Mouse (Mus musculus): Measurements from ENCODE around the gene 0610030E20Rik. TPM values are rescaled to one million over a fixed set of nuclear protein-coding genes. Genes with fewer than 3 reads are reported as not detected.

The 0610030E20Rik gene
- total and polyA plus RNA-seq, 2 experiments from 2014 or later: 12.3 to 15.2 TPM

- Histone ChIP-seq H3K27ac (no peak overlapping the region), H3K27me3 (ENCODE audit: insufficient read depth, low read length) (no peaks in the 10 kb centered on the region), H3K36me3 (ENCODE audit: insufficient read depth, low read length) (peaks cover 22% of the 10 kb centered on the region; the same call in 1 of the 2 replicates), H3K4me2 (ENCODE audit: low read depth, low read length) (peak overlapping the region; percentile 66; the same call in 1 of the 2 replicates), H3K9ac (replicated peaks; ENCODE audit: low read length) (no peak overlapping the region), H3K9me3 (ENCODE audit: low read length) (no peaks in the 10 kb centered on the region), H3K4me3 (ENCODE audit: low read length) (no peak overlapping the region), H3K4me1 (ENCODE audit: insufficient read depth, low read length) (peaks cover 16% of the 10 kb centered on the region)
- peak; percentile 5; the same call in 1 of the 2 replicates for TF ChIP-seq CTCF (IDR thresholded peaks at IDR 0.05; ENCODE audit: low read depth)
- WGBS: 94% methylated on average over 4 of the region's 4 CpGs
- ATAC-seq (no peak), DNase-seq (ENCODE audit: low spot score) (no peak)
Observed at GRCm38 (mm10) chr6:72346261-72346660, 856 bp upstream of the 0610030E20Rik start.

DNA sequence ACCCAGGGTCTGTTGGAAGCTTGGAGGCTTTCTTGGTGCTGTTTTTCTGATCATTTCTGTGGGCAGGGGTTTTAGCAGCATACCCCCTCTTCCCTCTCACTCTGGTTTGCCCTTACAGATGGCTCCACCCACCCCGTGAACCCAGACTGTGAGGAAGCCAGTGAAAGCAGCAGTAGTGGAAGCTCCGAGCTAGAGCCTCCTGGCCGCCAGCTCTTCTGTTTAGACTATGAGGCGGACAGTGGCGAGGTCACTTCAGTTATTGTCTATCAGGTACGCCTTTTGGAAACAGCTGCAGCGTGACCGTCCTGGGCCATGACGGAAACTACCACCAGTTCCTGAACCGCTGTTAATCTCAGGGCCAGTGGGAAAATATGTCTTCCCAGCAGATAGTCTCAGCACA is 1.3 kb downstream of the 0610030E20Rik start:
- 73% methylated on average over 10 of the region's 10 CpGs for WGBS
- no peak for TF ChIP-seq CTCF (IDR thresholded peaks at IDR 0.05; ENCODE audit: low read depth)
- ATAC-seq (no peak), DNase-seq (ENCODE audit: low spot score) (no peak)
- Histone ChIP-seq H3K27me3 (ENCODE audit: insufficient read depth, low read length) (no peaks in the 10 kb centered on the region), H3K4me3 (ENCODE audit: low read length) (peak overlapping the region; percentile 68; the same call in 1 of the 2 replicates), H3K36me3 (ENCODE audit: insufficient read depth, low read length) (peaks cover 22% of the 10 kb centered on the region; the same call in 1 of the 2 replicates), H3K9me3 (ENCODE audit: low read length) (no peaks in the 10 kb centered on the region), H3K4me2 (ENCODE audit: low read depth, low read length) (peak overlapping the region; percentile 66), H3K4me1 (ENCODE audit: insufficient read depth, low read length) (peaks cover 16% of the 10 kb centered on the region), H3K27ac (peak overlapping the region; percentile 89; the same call in 1 of the 2 replicates), H3K9ac (replicated peaks; ENCODE audit: low read length) (peak overlapping the region; percentile 85; the same call in 1 of the 2 replicates)

GRCm38 (mm10) chr6:72350214-72350613 is 3.1 kb downstream of the 0610030E20Rik start:
- Histone ChIP-seq H3K36me3 (ENCODE audit: insufficient read depth, low read length) (peaks cover 22% of the 10 kb centered on the region; the same call in 1 of the 2 replicates), H3K27me3 (ENCODE audit: insufficient read depth, low read length) (no peaks in the 10 kb centered on the region), H3K9me3 (ENCODE audit: low read length) (no peaks in the 10 kb centered on the region), H3K4me3 (ENCODE audit: low read length) (no peak overlapping the region), H3K4me2 (ENCODE audit: low read depth, low read length) (no peak overlapping the region), H3K27ac (no peak overlapping the region), H3K9ac (replicated peaks; ENCODE audit: low read length) (no peak overlapping the region), H3K4me1 (ENCODE audit: insufficient read depth, low read length) (peaks cover 13% of the 10 kb centered on the region; the same call in 1 of the 2 replicates)
- DNase-seq (ENCODE audit: low spot score): no peak
- 92% methylated on average over 2 of the region's 2 CpGs for WGBS
- ATAC-seq: no peak
- TF ChIP-seq CTCF (IDR thresholded peaks at IDR 0.05; ENCODE audit: low read depth): no peak

DNA sequence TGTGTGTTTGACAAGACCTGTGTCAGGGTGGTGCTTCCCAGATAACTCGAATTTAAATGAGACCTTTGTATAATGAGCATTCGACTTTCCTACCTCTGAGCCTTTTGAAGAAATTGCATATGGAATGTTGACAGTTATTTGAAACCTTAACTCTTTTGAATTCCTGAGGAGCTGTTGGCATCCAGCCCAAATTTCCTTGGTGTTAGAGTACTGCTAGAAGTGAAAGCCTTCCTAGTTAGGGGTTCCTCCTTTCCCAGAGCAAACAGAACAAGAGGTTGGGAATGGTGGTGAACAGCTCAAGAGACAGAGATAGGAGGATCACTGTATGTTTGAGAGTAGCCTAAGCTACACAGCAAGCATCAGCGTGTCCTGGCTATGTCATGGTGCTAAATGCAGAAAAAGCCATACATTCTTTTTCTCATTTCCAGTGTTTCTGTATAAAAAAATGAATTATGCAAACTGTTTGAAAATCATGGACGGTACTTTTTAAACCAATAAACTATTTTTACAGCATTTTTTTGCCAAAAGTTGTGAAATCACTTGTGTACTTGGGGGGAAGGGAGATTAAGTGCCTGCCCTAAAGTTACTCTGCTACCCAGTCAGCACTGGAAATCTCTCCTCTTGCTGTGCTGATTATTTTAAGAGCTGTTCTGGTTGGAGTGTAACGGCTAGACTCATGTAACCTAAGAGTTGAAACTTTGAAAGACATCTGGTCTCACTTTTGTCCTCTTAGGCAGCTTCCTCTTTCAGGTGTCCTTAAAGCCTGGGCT is 5.7 kb downstream of the 0610030E20Rik start:
- peaks cover 15% of the 10 kb centered on the region; the same call in 1 of the 2 replicates for H3K4me1 ChIP-seq (ENCODE audit: insufficient read depth, low read length)
- no peaks in the 10 kb centered on the region for H3K9me3 ChIP-seq (ENCODE audit: low read length)
- no peak for TF ChIP-seq CTCF (IDR thresholded peaks at IDR 0.05; ENCODE audit: low read depth)
- H3K27ac ChIP-seq: no peak overlapping the region
- 76% methylated on average over 5 of the region's 5 CpGs for WGBS
- no peak overlapping the region for H3K9ac ChIP-seq (replicated peaks; ENCODE audit: low read length)
- no peak overlapping the region for H3K4me3 ChIP-seq (ENCODE audit: low read length)
- H3K36me3 ChIP-seq (ENCODE audit: insufficient read depth, low read length): peaks cover 22% of the 10 kb centered on the region; the same call in 1 of the 2 replicates
- no peak overlapping the region for H3K4me2 ChIP-seq (ENCODE audit: low read depth, low read length)
- ATAC-seq: no peak
- H3K27me3 ChIP-seq (ENCODE audit: insufficient read depth, low read length): no peaks in the 10 kb centered on the region
- DNase-seq (ENCODE audit: low spot score): no peak

GRCm38 (mm10) chr6:72354025-72354424 is 6.9 kb downstream of the 0610030E20Rik start:
- ATAC-seq (no peak), DNase-seq (ENCODE audit: low spot score) (no peak)
- Histone ChIP-seq H3K4me2 (ENCODE audit: low read depth, low read length) (no peak overlapping the region), H3K36me3 (ENCODE audit: insufficient read depth, low read length) (peaks cover 20% of the 10 kb centered on the region), H3K4me1 (ENCODE audit: insufficient read depth, low read length) (peaks cover 10% of the 10 kb centered on the region; the same call in 1 of the 2 replicates), H3K27me3 (ENCODE audit: insufficient read depth, low read length) (no peaks in the 10 kb centered on the region), H3K27ac (no peak overlapping the region), H3K9me3 (ENCODE audit: low read length) (no peaks in the 10 kb centered on the region), H3K4me3 (ENCODE audit: low read length) (no peak overlapping the region), H3K9ac (replicated peaks; ENCODE audit: low read length) (no peak overlapping the region)
- TF ChIP-seq CTCF (IDR thresholded peaks at IDR 0.05; ENCODE audit: low read depth): no peak
- 78% methylated on average over 1 of the region's 1 CpGs for WGBS

- Histone ChIP-seq H3K4me3 (ENCODE audit: low read length) (peak within 1 kb of the TSS; percentile 67), H3K9ac (replicated peaks; ENCODE audit: low read length) (peak within 1 kb of the TSS; percentile 78), H3K36me3 (ENCODE audit: insufficient read depth, low read length) (peaks cover 19% of the 10 kb centered on the region), H3K4me2 (ENCODE audit: low read depth, low read length) (peak within 1 kb of the TSS; percentile 92), H3K9me3 (ENCODE audit: low read length) (no peaks in the 10 kb centered on the region), H3K27me3 (ENCODE audit: insufficient read depth, low read length) (no peaks in the 10 kb centered on the region), H3K27ac (peak within 1 kb of the TSS; percentile 74), H3K4me1 (ENCODE audit: insufficient read depth, low read length) (peaks cover 10% of the 10 kb centered on the region; the same call in 1 of the 2 replicates)
- peak; percentile 87 for DNase-seq (ENCODE audit: low spot score)
- WGBS: under 1% methylated on average over 68 of the region's 71 CpGs
- peak; percentile 91 for ATAC-seq
- TF ChIP-seq CTCF (IDR thresholded peaks at IDR 0.05; ENCODE audit: low read depth): peak; percentile 36; the same call in 1 of the 2 replicates
Observed at GRCm38 (mm10) chr6:72355066-72355911, 8.2 kb downstream of the 0610030E20Rik start, which contains the start of gene Tmem150a. Tmem150a (plus strand) TSS chr6:72355447.

Measured in hindbrain, postnatal 0 days (tissue).